Mouse (Mus musculus) heart, postnatal 14 days (tissue): ENCODE data around the gene Bclaf3. TPM values are rescaled to one million over a fixed set of nuclear protein-coding genes. Genes with fewer than 3 reads are reported as not detected.
A peak's percentile ranks its signal among the peaks of the same experiment; 100 is the strongest.
"Not testable (repeated sequence)": the region's sequence is repeated elsewhere in the genome, so short reads cannot be mapped to it uniquely, and the experiment has no call there.

Experiments used
- DNase-seq, 2 experiments: peaks; one replicate each; pipeline ENCODE4 v3.0.0; 2021 to 2022
- intact Hi-C: fragments of 180-260 bp; cut with DNase I; formaldehyde crosslinking; loops from one replicate; pipeline ENCODE4 v1.15.1; 2025
- long read RNA-seq, 2 experiments: library from polyadenylated mRNA; stranded (forward); transcript quantifications; one replicate each; pipeline ENCODE4 v2.0.0; 2021
- total RNA-seq, 2 experiments: library from RNA; stranded (reverse); gene quantifications; 2 replicates each; pipeline ENCODE4 v1.2.3; 2021

Bclaf3 gene
- 1 to 10 TPM; 4.1 to 4.9 TPM for total RNA-seq
- long read RNA-seq, experiment 1, partial matches to known transcripts, result 0 of 1 reads
- long read RNA-seq, experiment 1, other reads (novel, unspliced or antisense), result 0 of 1 reads
- long read RNA-seq, experiment 2, partial matches to known transcripts, result 0 of 2 reads
- long read RNA-seq, experiment 2, other reads (novel, unspliced or antisense), result 2 of 2 reads

DNA sequence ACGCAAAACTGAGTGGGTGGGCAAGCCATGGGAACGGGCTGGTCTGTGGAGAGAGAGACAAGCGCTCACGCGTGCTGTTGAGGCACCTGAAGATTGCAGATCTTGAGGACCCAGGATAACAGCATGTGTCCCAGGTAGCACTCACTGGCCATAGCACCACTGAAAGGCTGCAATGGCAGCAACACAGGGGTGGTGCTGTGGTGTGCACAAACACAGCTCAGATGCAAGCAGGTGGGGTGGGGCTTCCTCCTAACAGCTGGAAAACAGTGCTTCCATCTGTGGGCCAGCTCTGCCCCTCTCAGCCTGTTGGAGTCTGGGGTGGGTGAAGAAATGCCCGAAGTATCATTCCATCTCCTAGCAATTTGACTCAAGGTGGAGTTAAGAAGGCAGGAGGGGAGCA is at the start of gene Bclaf3:
TSS of gene Bclaf3 (plus strand) at position 301 of the 400 bp plus-strand sequence.
- intact Hi-C loops, result no loop called here
- DNase-seq, result no peak

DNA sequence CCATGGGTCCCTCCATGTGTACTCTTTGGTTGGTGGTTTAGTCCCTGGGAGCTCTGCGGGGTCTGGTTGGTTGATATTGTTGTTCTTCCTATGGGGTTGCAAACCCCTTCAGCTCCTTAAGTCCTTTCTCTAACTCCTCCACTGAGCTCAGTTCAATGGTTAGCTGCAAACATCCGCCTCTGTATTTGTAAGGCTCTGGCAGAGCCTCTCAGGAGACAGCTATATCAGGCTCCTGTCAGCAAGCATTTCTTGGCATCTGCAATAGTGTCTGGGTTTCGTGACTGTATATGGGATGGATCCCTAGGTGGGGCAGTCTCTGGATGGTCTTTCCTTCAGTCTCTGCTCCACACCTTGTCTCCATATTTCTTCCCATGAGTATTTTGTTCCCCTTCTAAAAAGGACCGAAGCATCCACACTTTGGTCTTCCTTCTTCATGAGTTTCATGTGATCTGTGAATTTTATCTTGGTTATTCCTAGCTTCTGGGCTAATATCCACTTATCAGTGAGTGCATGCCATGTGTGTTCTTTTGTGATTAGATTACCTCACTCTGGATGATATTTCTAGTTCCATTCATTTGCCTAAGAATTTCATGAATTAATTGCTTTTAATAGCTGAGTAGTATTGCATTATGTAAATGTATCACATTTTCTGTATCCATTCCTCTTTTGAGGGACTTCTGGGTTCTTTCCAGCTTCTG is 48.1 kb upstream of the Bclaf3 start:
- DNase-seq, intact Hi-C loops: not testable (repeated sequence)

DNA sequence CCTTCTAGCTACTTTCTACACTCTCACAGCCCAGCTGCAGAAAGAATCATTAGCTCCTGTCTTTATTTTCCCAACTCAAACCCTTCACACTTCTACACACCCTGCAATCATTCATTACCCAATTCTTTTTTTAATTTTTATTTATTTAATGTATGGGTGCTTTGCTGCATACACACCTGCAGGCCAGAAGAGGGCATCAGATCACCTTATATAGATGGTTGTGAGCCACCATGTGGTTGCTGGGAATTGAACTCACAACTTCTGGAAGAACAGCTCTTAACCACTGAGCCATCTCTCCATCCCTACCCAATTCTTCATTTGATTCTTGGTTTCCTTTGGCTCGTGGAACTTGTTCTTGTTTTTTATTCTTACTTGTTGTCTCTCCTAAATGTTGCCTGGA is 42.2 kb upstream of the Bclaf3 start:
- intact Hi-C loops, result no loop called here
- DNase-seq, result no peak

DNA sequence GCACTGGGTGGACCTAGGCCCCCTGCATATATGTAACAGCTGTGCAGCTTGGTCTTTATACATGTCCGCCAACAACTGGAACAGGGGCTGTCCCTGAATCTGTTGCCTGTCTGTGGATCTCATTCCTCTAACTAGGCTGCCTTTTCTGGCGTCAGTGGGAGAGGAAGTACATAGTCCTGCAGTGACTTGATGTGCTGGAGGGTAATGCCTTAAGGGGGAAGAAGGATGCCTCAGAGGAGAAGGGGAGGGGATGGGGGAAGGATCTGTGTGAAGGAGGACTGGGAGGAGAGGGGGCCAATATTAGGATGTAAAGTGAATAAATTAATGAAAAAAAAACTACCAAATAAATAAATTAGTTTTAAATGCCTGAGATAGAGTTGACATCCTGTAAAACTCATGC is 23.3 kb upstream of the Bclaf3 start:
- intact Hi-C loops, result no loop called here

DNA sequence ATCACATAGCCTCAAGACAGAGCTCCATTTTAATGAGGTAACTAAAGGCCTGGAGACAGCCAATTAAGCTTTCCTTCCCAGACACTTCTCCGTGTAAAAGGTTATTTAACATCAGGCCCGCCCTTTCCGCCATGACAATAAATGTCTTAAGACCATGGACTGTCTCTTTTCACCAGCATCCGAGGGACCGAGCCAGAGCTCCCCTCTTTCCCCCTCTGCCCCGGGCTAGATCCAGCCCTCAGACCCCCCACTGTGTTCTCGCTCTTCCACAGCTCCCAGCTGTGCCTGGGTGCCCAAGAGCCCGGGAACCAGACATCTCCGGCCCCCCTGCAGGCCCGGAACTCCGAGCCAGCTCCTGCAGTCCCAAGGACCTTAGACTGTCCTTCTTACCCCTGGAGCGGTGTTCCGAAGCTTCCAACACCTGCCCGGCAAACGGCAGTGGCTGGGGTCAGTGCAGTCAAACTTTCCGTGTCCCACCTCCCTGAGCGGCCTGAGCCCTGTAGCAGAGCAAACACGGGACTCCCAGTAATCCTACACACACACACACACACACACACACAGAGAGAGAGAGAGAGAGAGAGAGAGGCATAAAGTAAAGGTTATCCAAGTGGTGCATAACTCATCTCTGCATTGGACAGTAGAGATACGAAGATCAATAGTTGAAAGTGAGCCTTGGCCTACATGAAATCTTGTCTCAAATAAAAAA is 18.0 kb upstream of the Bclaf3 start:
- DNase-seq, result no peak
- intact Hi-C loops, result no loop called here

More for the DNA sequence above, 23.3 kb upstream of the Bclaf3 start:
- DNase-seq, result no peak

DNA sequence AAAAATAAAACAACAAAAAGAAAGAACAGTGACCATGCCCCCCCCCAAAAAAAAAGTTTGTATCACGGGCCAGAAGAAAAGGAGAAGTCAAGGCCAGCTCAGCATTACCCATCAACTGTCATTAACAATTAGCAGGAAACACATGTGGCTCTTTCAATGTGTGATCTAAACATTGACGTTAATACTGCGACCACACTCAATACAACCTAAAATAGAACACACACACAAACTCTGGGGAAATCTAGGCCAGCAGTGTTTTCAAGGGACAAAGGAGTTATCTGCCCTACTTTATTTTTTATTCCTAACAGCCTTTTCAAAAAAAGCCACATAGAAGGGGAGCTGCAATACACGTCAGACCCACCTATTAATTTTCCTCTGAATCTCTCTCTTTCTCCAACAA is 17.4 kb upstream of the Bclaf3 start:
- no peak for DNase-seq
- intact Hi-C loops, result no loop called here

DNA sequence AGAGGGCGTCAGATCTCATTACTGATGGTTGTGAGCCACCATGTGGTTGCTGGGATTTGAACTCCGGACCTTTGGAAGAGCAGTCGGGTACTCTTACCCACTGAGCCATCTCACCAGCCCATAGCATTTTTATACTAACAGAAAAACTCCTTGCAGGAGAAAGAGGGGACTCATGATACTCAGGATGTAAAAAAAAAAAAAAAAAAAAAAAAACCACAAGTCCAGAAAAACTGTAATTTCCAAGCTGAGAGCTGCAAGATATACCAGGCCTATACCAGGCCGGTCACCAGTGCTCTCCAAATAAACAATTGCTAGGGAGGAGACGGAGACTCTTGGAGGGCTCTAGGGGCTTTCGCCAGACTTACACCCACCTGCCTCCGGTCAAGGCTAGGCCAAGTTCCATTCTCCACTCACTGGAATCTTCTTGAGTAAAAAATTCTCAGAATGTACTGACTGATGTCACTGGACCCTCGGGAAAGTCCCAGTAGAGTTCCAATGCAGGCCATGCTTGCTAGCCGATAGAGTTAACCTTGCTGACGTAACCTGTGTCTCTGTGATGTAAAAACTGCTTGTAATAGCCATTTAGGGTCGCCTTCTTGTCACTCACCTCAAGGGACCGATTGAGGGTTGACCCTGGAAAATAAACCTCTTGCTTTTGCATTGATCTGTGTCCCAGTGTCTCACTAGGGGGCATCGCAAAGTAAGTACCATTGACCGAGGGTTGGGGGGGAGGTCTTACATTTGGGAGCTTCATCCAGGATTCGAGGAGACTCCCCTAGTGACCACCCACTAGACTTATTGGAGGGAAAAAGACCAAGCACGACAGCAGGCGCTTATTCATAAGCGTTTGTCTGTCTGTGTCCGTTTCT is 16.4 kb upstream of the Bclaf3 start:
- intact Hi-C loops, result no loop called here
- no peak for DNase-seq

DNA sequence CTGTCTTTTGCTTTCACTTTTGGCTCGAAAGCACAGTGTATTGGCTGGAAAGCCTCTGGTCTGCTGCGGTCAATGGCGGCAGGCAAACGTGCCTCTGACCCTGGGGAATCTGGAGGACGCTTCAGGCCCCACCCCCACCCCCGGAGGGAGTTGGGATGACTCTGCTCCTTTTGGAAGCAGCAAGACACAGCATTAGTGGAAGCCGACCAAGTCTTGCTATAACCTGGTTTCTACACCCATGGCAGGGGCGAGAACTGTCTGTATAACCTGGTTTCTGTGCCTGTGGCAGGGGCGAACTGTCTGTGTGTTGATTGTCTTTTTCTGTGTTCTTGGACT is 15.8 kb upstream of the Bclaf3 start:
- DNase-seq, result no peak
- intact Hi-C loops, result no loop called here

DNA sequence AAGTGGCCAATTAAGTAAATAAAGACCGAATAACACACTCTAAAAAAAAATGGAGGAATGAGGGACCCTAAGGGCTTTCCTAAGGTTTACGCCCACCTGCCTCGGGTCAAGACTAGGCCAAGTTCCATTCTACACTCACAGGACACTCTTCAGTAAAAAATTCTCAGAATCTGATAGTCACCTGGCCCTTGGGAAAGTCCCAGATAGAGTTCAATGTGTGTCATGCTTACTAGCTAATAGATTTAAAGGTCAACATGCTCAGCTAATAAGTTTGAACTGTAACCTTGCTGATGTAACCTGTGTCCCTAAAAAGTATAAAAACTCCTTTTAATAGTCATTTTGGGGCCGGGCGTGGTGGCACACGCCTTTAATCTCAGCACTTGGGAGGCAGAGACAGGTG is 10.9 kb upstream of the Bclaf3 start:
- intact Hi-C loops, result no loop called here

DNA sequence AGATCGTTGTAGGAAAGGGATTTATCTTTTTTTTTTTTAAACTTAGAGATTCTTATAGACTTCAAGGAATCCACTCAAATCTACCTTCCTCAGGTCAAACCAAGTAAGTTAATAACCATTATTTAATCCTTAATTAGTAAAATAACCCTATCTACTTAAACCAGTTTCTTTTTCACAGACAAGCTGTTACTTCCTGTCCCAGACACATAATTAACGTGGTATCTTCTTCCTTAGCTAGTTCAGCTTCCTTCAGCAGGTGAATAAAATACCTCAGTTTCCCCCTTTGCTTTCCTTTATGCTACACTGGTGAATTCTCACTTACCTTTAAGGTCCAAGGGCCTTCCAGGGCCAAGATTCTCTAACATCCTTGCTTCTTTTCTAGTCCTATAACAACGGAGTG is 4.7 kb upstream of the Bclaf3 start:
- intact Hi-C loops, result no loop called here
- DNase-seq, result no peak

More for the DNA sequence above, 10.9 kb upstream of the Bclaf3 start:
- no peak for DNase-seq

DNA sequence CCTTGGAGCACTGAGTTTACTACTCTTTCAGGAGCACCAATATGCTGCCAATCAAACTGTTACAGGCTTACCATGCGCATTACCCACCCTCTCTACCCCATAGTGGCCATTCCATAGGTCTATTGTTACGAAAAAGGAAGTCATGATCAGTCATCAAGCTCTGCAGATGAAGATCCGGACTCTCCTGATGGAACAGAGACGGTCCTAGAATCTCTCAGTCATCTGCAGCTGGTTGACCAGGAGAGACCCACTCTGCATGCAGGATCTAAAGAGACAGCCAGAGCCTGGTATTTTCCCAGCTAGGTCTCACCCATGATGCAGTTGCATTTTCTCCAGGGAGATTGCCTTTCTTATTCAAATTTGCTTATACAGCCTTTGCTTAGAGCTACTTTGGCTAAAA is 3.8 kb upstream of the Bclaf3 start:
- DNase-seq, result no peak
- intact Hi-C loops, result no loop called here

DNA sequence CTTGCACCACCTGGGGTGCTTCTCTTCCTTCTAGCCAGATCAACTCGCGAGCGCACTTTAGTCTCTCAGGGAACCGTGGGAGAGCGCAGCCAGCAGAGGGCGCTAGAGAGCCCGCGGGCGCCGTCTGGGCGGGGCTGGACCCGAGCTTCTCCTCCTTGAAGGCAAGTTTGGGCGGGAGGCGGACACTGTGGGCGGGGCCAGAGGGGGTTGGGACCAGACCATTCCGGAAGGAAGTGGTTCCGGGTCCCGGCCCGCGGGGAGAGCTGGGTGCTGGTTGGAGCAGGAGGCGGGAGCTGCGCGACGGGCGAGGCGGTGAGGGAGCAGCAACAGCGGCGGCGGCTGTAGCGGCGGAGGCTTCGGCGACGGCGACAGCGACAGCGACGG is 5.9 kb downstream of the Bclaf3 start:
- DNase-seq, result peak; percentile 95
- intact Hi-C loops, result loop anchor here (5.0 to 10.0 kb wide), 4 partner anchors 75 to 582 kb away; no protein-coding TSS in a partner anchor

DNA sequence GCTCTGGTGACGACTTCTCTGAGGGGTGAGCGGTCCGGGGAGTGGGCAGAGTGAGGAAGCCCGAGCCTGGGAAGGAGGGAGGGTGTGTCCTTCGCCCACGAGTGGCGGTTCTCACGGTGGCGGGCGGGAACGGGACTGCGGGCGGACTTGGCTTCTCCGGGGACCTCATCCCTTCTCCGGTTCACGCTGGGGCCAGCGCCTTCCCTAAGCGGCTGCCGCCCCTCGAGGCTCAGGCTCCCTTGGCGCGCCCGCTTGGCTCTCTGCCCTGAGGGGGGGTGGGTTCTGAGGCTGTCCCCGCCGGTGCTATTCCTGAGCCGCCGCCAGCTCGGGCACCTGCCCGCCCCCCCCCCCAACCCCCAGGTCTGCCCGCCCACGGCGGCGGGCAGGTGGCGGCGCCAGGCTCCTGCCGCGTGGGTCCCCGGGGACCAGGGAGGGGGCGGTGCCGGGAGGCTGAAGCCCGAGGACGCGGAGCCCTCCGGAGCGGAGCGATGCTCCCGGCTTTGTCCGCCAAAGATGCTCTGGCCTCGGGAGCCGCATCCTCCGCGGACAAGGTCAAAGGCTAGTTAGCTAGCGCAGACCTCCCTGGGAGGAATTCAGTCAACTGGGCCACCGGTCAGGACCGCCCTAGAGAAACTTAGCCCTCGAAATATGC is 6.4 kb downstream of the Bclaf3 start:
- peak; percentile 36 to 42 for DNase-seq

DNA sequence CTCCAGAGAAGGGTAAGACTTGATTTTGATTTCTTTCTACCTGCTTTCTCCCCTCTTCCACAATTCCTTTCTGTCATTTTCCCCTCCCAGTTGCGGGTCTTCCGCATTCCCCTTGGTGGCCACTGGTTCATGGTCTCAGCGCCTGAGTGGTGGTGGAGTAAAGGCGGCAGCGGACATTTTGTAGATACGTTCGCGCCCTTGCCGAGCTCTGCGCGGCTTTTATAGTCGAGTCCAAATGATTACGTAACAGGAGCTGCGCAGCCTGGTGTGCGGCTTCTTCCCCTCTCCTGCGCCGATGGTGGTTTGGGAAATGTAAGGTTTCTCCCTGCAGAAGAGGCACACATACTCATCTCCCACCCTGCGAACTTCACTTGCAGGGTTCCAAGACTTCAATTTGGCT is 15.4 kb downstream of the Bclaf3 start:
- no peak for DNase-seq
- intact Hi-C loops, result no loop called here

More for the DNA sequence above, 6.4 kb downstream of the Bclaf3 start:
- intact Hi-C loops, result loop anchor here (5.0 to 10.0 kb wide), 4 partner anchors 74 to 582 kb away; no protein-coding TSS in a partner anchor

DNA sequence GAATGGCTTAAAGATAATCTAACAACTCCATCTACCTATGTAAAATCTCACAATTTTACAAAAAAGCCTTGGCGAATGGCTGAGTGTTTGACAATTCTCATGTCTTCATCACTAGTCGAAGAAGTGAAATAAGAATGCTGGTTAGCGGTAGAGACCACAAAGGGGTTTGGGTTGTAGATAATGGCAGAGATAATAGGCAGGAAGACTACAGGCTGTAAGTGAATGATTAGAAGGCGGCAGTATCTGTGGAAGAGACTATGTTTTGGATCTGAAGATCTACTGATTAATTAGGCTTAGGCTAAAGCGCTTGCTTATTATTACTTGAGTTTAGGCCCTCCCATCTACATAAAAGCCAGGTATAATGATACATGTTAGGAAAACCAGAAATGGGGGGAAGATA is 20.6 kb downstream of the Bclaf3 start:
- DNase-seq, result no peak
- intact Hi-C loops, result no loop called here

DNA sequence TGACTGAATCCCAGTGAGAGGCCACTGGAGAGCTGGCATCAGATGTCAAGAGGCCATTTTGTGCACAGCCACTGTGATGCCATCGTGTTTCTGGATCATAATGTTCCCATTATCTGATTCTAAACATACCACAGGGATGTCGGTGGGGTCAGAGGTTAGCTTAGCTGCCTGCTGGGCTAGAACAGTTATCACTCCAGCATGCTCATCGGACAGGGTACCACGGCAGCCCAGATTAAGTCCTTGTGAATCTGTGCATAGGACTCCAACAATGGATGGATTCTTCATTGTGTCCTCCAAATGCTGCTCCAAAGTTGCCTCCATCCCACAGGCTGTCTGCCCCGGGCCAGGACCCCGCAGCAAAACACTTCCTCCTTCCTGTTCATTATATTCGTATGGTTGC is 58.2 kb downstream of the Bclaf3 start:
- intact Hi-C loops, DNase-seq: not testable (repeated sequence)

DNA sequence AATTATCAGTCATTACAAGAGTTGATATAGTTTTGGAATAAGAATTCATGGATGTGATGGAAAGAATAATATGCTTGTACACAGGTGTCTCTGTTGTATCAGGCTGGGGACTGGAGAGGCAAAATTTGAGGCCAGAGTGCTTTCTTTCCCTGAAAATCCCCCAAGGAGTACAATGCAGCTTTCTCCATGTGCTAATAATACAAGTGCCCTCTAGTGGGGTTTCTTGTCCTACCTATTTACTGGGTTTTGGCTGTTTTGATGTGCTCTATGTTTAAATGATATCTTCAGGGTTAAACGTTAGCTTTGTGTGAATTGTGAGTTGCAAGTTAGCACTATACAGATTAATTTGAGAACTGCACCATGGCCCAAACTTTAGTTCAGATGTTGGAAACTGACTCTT is 65.1 kb downstream of the Bclaf3 start:
- intact Hi-C loops, result no loop called here

DNA sequence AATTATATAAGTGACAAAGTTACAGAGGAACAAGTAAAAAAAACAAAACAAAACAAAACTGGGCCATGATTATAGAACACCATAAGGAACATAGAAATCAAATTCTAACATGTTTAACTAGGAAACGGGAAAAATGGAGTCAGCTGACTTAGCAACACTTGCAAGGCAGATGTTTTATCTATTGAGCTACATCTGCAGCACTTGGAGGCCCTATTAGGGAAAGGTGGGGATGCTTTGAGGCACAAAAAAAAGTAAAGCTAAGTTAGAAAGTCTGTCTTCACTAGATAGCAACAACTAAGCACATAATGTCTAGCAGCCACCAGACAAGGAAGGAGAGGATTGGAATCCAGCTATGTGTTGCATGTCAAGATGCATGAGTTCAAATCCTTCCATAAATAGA is 71.0 kb downstream of the Bclaf3 start:
- intact Hi-C loops, result no loop called here

More for the DNA sequence above, 65.1 kb downstream of the Bclaf3 start:
- DNase-seq, result no peak

DNA sequence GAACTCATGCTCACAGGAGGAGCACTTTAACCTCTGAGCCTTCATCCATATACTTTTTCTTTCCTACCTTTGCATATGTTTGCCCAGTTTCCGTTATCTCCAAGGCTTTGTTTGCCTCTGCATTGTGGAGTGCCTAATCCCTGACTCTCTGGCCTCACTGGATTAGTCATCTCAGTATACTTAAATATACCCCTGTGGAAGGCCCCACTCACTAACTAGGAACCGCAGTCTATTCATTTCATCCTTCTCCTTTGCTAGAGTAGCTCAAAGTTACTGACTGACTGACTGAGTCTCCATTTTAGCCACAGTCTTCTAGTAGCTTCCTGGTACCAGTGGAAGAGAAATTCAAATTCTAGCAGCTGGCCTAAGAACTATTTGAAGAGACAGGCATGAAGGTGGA is 78.3 kb downstream of the Bclaf3 start:
- DNase-seq, result no peak
- intact Hi-C loops, result loop anchor here (5.0 kb wide), 2 partner anchors 73 to 163 kb away; no protein-coding TSS in a partner anchor

More for the DNA sequence above, 71.0 kb downstream of the Bclaf3 start:
- no peak for DNase-seq

DNA sequence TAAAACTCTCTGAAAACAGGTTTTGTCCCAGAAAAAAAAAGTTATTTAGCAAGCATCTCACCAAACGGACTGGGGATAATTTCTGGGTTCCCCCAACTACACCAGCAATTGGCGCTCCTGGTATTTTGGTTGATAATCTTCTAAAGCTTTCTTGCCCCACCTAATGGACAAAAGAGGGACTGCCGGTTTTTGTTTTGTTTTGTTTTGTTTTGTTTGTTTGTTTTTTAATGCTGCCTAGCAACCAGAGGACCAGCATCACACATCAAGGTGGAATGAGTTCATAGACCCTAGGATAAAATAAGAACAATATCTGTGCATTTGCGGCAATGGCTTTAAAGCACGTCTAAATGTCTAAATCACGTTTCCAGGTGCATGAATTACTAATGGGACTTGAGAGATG is 80.4 kb downstream of the Bclaf3 start:
- intact Hi-C loops, result loop anchor here (5.0 kb wide), 2 partner anchors 75 to 165 kb away; no protein-coding TSS in a partner anchor
- DNase-seq, result peak in 1 of 2 experiments; percentile 14
